Mouse (Mus musculus): ENCODE data around the gene Top3a.

DNA sequence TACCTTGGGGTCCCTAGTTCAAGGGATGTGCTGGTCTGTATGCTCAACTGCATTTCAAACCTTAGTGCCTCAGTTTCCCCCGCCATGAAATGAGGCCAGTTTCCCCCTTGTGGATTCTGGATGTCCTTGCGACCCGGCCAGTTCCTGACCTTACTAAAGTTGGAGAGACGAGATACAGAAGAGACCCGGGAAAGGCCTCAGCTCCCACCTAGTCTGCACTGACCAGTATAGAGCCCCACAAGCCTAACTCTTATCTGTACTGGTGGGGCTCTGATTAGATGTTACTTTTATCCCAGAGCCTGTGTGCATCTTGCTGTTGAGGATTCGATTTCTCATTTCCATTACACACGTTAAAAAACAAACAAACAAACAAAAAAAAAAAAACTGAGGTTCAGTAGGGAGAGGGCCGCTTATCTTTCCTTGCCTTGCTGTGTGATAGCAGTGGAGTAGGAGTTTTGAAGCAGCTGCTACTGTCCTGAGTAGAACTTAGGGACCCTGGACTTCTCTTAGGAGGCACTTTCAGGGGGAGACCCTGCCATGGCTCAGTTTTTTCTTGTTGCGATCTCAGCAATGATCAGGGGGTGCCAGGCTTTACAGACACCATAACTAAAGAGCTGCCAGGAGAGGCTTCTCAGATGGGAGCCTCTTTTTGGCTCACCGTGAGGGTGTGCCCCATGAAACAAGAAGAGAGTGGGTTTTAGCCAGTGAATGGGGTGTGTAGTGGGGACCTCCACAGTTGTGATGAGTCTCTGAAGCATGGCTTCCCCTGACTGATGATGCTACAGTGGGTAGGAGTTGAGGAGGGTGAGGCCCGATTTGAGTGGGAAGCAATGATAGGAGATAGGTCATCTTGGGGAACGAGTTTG is 76.6 kb downstream of the Top3a start:
- no peak for TF ChIP-seq EP300 (IDR thresholded peaks at IDR 0.05)
- 0 out of 2 replicates have a peak, but pooled peaks have one; percentile 14 for TF ChIP-seq CTCF (IDR thresholded peaks at IDR 0.05)
